Mouse (Mus musculus): Measurements from ENCODE around the gene Bcas1.

DNA sequence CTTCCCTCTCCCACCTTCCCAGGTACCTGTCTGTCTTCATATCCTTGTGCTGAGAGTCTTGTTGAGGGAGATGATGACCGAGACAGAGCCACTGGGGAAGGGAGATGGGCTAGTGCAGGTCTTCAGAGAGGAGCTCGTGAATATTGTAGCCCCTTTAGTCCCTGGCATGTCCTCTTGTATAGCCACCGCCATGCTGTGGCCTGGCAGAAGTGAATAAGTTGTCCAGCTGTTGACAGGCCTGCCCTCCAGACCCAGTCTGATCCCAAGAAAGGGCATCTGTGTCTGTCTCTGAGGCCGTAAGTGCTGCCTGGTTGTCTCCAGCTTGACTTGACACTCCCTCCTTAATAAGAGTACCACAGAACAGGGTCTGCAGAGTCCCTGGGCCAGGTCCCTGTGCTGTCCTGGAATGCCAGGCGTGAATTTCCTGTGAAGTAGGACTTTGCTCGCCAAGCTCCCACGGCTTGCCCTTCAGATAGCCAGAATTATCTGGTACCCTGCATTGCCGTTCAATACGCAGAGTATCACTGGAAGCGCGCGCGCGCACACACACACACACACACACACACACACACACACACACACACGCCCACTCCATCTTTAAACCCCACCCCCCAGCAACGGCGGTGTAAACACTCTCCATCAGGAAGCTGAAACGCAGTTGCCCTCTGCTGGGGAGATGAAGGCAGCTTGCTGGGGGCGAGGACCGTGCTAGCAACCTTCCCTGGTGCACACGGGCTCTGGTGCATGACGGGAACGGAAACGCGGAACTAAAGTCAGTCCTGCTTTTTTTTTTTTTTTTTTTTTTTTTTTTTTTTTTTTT is 108.7 kb downstream of the Bcas1 start:
- TF ChIP-seq CHD2 (IDR thresholded peaks at IDR 0.05; ENCODE audit: low read depth, low read length) = no peak
- TF ChIP-seq HCFC1 (IDR thresholded peaks at IDR 0.05; ENCODE audit: borderline replicate concordance, insufficient read depth, low read length) = 0 out of 2 replicates have a peak, but pooled peaks have one; percentile 25
- TF ChIP-seq ZNF384 (IDR thresholded peaks at IDR 0.05; ENCODE audit: low read depth, low read length) = peak; percentile 98

Measured in ES-E14 (cell line).